Comparison of ENCODE assay signal across 8 mouse cellular contexts in genomic region chr9:43286870-43287269, GRCm38 (mm10). TPM values are rescaled to one million over a fixed set of nuclear protein-coding genes. Genes with fewer than 3 reads are reported as not detected.
DNase-seq lines count a peak whose midpoint lies in the region; ATAC-seq and TF ChIP-seq lines count a peak whose summit lies in the region.

No protein-coding gene starts in this region.

- TF ChIP-seq RAD21 in CH12.LX (IDR thresholded peaks at IDR 0.05; ENCODE audit: low read depth, low read length), result peak; percentile 39

- in situ Hi-C loops in CH12.LX (cut with MboI; ENCODE audit: low pct_ligation_motif_present, low pct_unique_long_range_greater_than_20kb, low sequenced_read_pairs), result loop anchor here (5.0 to 10.0 kb wide), 2 partner anchors 70 to 152 kb away; no protein-coding TSS in a partner anchor

- H3K4me1 ChIP-seq in CH12.LX (ENCODE audit: control insufficient read depth in 1 of 2, insufficient read depth in 2 of 2), result peaks cover 0 to 3% of the 10 kb centered on the region in 2 experiments; a peak in 1 of 4 replicates
- H3K4me1 ChIP-seq in embryonic facial prominence, embryonic 15.5 days, result peaks cover 27% of the 10 kb centered on the region

- peak; percentile 60 to 73 for TF ChIP-seq CTCF in CH12.LX (conservative IDR thresholded peaks at IDR 0.05 in 1 of 2, IDR thresholded peaks at IDR 0.05 in 1 of 2; ENCODE audit: low read depth in 2 of 2, low read length in 2 of 2)
- TF ChIP-seq CTCF in layer of hippocampus, adult 2 months (conservative IDR thresholded peaks at IDR 0.05), result peak; percentile 99

- 2% methylated on average over 20 of the region's 20 CpGs for WGBS in embryonic facial prominence, embryonic 15.5 days

- H3K79me2 ChIP-seq in CH12.LX (replicated peaks; ENCODE audit: control insufficient read depth, extremely low read depth, insufficient read depth, poor library complexity, severe bottlenecking), result no peaks in the 10 kb centered on the region

- DNase-seq in CH12.LX (ENCODE audit: extremely low read depth), result no peak
- peak; percentile 71 for DNase-seq in adrenal gland, postnatal 25 days
- DNase-seq in heart, postnatal 36 days, result peak; percentile 64 to 76
- DNase-seq in layer of hippocampus, adult 2 months (ENCODE audit: low spot score in 2 of 2), result peak; percentile 32 to 80
- peak; percentile 70 for DNase-seq in lung, postnatal 14 days
- DNase-seq in right cerebral cortex, postnatal 10 days (ENCODE audit: low spot score in 2 of 2), result peak; percentile 64 to 76

- no peak overlapping the region for H3K4me2 ChIP-seq in CH12.LX (ENCODE audit: insufficient read depth, low read depth, poor library complexity, severe bottlenecking)
- peak overlapping the region; percentile 36 for H3K4me2 ChIP-seq in embryonic facial prominence, embryonic 15.5 days (replicated peaks)

- no peak overlapping the region for H3K4me3 ChIP-seq in CH12.LX (replicated peaks in 1 of 3; ENCODE audit: low read depth in 2 of 3, low read length in 2 of 3, poor library complexity in 1 of 3)
- H3K4me3 ChIP-seq in embryonic facial prominence, embryonic 15.5 days (replicated peaks), result 0 out of 2 replicates have a peak overlapping the region, but pooled peaks have one; percentile 18
- H3K4me3 ChIP-seq in layer of hippocampus, adult 2 months, result no peak overlapping the region

- H3K9me3 ChIP-seq in CH12.LX (replicated peaks; ENCODE audit: low read length), result no peaks in the 10 kb centered on the region
- no peaks in the 10 kb centered on the region for H3K9me3 ChIP-seq in embryonic facial prominence, embryonic 15.5 days (replicated peaks)

- dilution Hi-C loops in CH12.LX (cut with MboI; ENCODE audit: extremely low pct_ligation_motif_present, extremely low pct_unique_long_range_greater_than_20kb, low sequenced_read_pairs), result no loop called here

- no peak for ATAC-seq in embryonic facial prominence, embryonic 15.5 days (ENCODE audit: insufficient number of reproducible peaks, low FRiP score, low TSS enrichment, low read depth)
- ATAC-seq in activated CD4-positive, CD25-positive, alpha-beta regulatory T cell, adult 4 months, result no peak

- peaks cover 33% of the 10 kb centered on the region for H3K27me3 ChIP-seq in CH12.LX (replicated peaks)
- H3K27me3 ChIP-seq in embryonic facial prominence, embryonic 15.5 days, result no peaks in the 10 kb centered on the region

- intact Hi-C loops in heart, postnatal 36 days (cut with DNase I), result loop anchor here (5.0 kb wide), 1 partner anchor 285 kb away; no protein-coding TSS in a partner anchor

- H3K27ac ChIP-seq in CH12.LX (ENCODE audit: insufficient read depth, low read depth), result no peak overlapping the region
- H3K27ac ChIP-seq in embryonic facial prominence, embryonic 15.5 days (replicated peaks), result no peak overlapping the region
- no peak overlapping the region for H3K27ac ChIP-seq in layer of hippocampus, adult 2 months

- H3K9ac ChIP-seq in CH12.LX (ENCODE audit: insufficient read depth, low read depth), result no peak overlapping the region
- H3K9ac ChIP-seq in embryonic facial prominence, embryonic 15.5 days, result no peak overlapping the region

- H3K36me3 ChIP-seq in CH12.LX (replicated peaks in 1 of 2; ENCODE audit: control insufficient read depth in 1 of 2, insufficient read depth in 1 of 2, low read length in 1 of 2), result no peaks in the 10 kb centered on the region
- H3K36me3 ChIP-seq in embryonic facial prominence, embryonic 15.5 days, result no peaks in the 10 kb centered on the region

- no peak for TF ChIP-seq EP300 in CH12.LX (IDR thresholded peaks at IDR 0.05; ENCODE audit: low read length)

- no peak for TF ChIP-seq POLR2A in CH12.LX (IDR thresholded peaks at IDR 0.05; ENCODE audit: low read depth, low read length)

TF ChIP-seq in CH12.LX, 34 proteins besides CTCF, POLR2A, EP300 and RAD21:
- TF ChIP-seq ZNF384 (IDR thresholded peaks at IDR 0.05; ENCODE audit: low read depth, low read length) (peak; percentile 16; the same call in 1 of the 2 replicates), USF1 (IDR thresholded peaks at IDR 0.05; ENCODE audit: low read depth, low read length) (no peak), BHLHE40 (IDR thresholded peaks at IDR 0.05; ENCODE audit: low read depth, low read length) (no peak), SMC3 (IDR thresholded peaks at IDR 0.05; ENCODE audit: low read depth, low read length) (peak; percentile 61), GABPA (IDR thresholded peaks at IDR 0.05; ENCODE audit: insufficient replicate concordance, low read depth, low read length) (no peak)

RNA-seq across cellular contexts. Expression of gene Trim29, which starts 23.8 kb away (rescaled TPM):
- total RNA-seq in CH12.LX (2012; rRNA removed) (0.13 and 0.59 TPM in 2 replicates), CH12.LX (2014; rRNA removed) (0.17 and 0.19 TPM in 2 replicates)
- 0.21 and 0.26 TPM in 2 replicates for polyA plus RNA-seq in CH12.LX (2012; ENCODE audit: insufficient read length, low read depth)
- total RNA-seq in adrenal gland, postnatal 25 days (2021), result 0.33 TPM in 1 of 2 replicates, not detected in the other
- 131 and 142 TPM in 2 replicates for polyA plus RNA-seq in embryonic facial prominence, embryonic 15.5 days (2015; fragmentation: Nextera tagmentation; extraction: Ambion mirVana)
- under 1 TPM in 1 of 2 experiments, not detected in 1; 0.11 TPM for total RNA-seq in heart, postnatal 36 days (2021)
- under 1 TPM; 0.32 to 0.44 TPM for total RNA-seq in layer of hippocampus, adult 2 months (2021)
- not detected for polyA plus RNA-seq in activated CD4-positive, CD25-positive, alpha-beta regulatory T cell, adult 4 months (2017; shearing (Covaris generic))

RNA-seq across cellular contexts. Expression of gene Oaf, which starts 47.2 kb away (rescaled TPM):
- not detected in 2 replicates for total RNA-seq in CH12.LX (2012; rRNA removed)
- not detected in 2 replicates for total RNA-seq in CH12.LX (2014; rRNA removed)
- not detected in 2 replicates for polyA plus RNA-seq in CH12.LX (2012; ENCODE audit: insufficient read length, low read depth)
- total RNA-seq in adrenal gland, postnatal 25 days (2021), result 7.7 and 16.8 TPM in 2 replicates
- 91.2 and 96.9 TPM in 2 replicates for polyA plus RNA-seq in embryonic facial prominence, embryonic 15.5 days (2015; fragmentation: Nextera tagmentation; extraction: Ambion mirVana)
- total RNA-seq in heart, postnatal 36 days (2021), result 1 to 10 TPM; 8.2 to 8.9 TPM
- 10 to 100 TPM; 18.6 to 19.5 TPM for total RNA-seq in layer of hippocampus, adult 2 months (2021)
- polyA plus RNA-seq in activated CD4-positive, CD25-positive, alpha-beta regulatory T cell, adult 4 months (2017; shearing (Covaris generic)), result under 1 TPM; 0.69 to 0.98 TPM
